ENCODE assay signal across 10 mouse cellular contexts in genomic region chr4:145233487-145234228, GRCm38 (mm10). TPM values are rescaled to one million over a fixed set of nuclear protein-coding genes. Genes with fewer than 3 reads are reported as not detected.
DNase-seq lines count a peak whose midpoint lies in the region; ATAC-seq lines count a peak whose summit lies in the region.
"Had no signal": no experiment of that assay in that cellular context is flagged by ENCODE, and none has a peak within 500 bp of the region (broad histone marks: within the 10 kb centered on the region; RNA-seq: fewer than 3 reads in every experiment).

No protein-coding gene starts in this region.

- no peaks in the 10 kb centered on the region for H3K27me3 ChIP-seq in heart, embryonic 10.5 days (ENCODE audit: insufficient read depth, poor library complexity, severe bottlenecking)
- no peaks in the 10 kb centered on the region for H3K27me3 ChIP-seq in heart, embryonic 14.5 days (ENCODE audit: control insufficient read depth, insufficient read depth, low read length)

- 55% methylated on average over 3 of the region's 3 CpGs for whole genome bisulfite sequencing in heart, embryonic 10.5 days
- 50% methylated on average over 3 of the region's 3 CpGs for WGBS in heart, embryonic 14.5 days

- no peak overlapping the region for H3K27ac ChIP-seq in heart, embryonic 10.5 days
- H3K27ac ChIP-seq in heart, embryonic 14.5 days (replicated peaks in 1 of 2; ENCODE audit: control insufficient read depth in 1 of 2, insufficient read depth in 1 of 2, low read depth in 2 of 2, low read length in 2 of 2), result peak overlapping the region; percentile 5 to 17; a peak in 1 of 4 replicates
- H3K27ac ChIP-seq: kidney, postnatal 0 days had no signal

- H3K9ac ChIP-seq in heart, embryonic 14.5 days (ENCODE audit: low read length), result no peak overlapping the region

- H3K4me2 ChIP-seq in heart, embryonic 14.5 days (ENCODE audit: low read length), result no peak overlapping the region

- H3K9me3 ChIP-seq in heart, embryonic 10.5 days, result no peaks in the 10 kb centered on the region
- H3K9me3 ChIP-seq in heart, embryonic 14.5 days (ENCODE audit: control insufficient read depth, low read length), result no peaks in the 10 kb centered on the region

- no peak overlapping the region for H3K4me3 ChIP-seq in heart, embryonic 10.5 days
- H3K4me3 ChIP-seq in heart, embryonic 14.5 days (ENCODE audit: control insufficient read depth in 1 of 2, insufficient read depth in 1 of 2, low read depth in 1 of 2, low read length in 2 of 2), result no peak overlapping the region

- peak; percentile 99 for DNase-seq in heart, adult 11 months
- no peak for DNase-seq in heart, embryonic 10.5 days (ENCODE audit: low spot score)
- DNase-seq in B cell, adult 2 months, result peak; percentile 63 to 71
- peak; percentile 36 for DNase-seq in lung, postnatal 14 days
- DNase-seq in cerebellum, postnatal 14 days, result no peak
- no peak for DNase-seq in thymus, postnatal 10 days (ENCODE audit: low spot score in 2 of 2)
- DNase-seq: adrenal gland, adult 8-10 months had no signal

- H3K36me3 ChIP-seq in heart, embryonic 10.5 days, result no peaks in the 10 kb centered on the region
- H3K36me3 ChIP-seq in heart, embryonic 14.5 days (ENCODE audit: control insufficient read depth, insufficient read depth, low read length), result no peaks in the 10 kb centered on the region

- ATAC-seq in heart, embryonic 14.5 days (ENCODE audit: insufficient number of reproducible peaks, insufficient read depth, low FRiP score, low read depth), result no peak
- no peak for ATAC-seq in CD4-positive, CD25-positive, alpha-beta regulatory T cell, adult 4 months

- H3K4me1 ChIP-seq in heart, embryonic 10.5 days, result peaks cover 13% of the 10 kb centered on the region; the same call in 1 of the 2 replicates
- H3K4me1 ChIP-seq in heart, embryonic 14.5 days (ENCODE audit: control insufficient read depth in 2 of 2, insufficient read depth in 2 of 2, low read length in 2 of 2), result peaks cover 8 to 12% of the 10 kb centered on the region in 2 experiments; a peak in 3 of 4 replicates

RNA-seq across cellular contexts. Expression of gene Tnfrsf1b, which starts 13.0 kb away (rescaled TPM):
- polyA plus RNA-seq in heart, embryonic 10.5 days (2016; fragmentation: Nextera tagmentation; extraction: Ambion mirVana), result 2.5 and 4.2 TPM in 2 replicates
- polyA plus RNA-seq in heart, embryonic 14.5 days (2014; fragmentation: Nextera tagmentation; extraction: Ambion mirVana), result 3.4 and 3.7 TPM in 2 replicates
- 100 to 1,000 TPM; 115 to 174 TPM for polyA plus RNA-seq in CD4-positive, CD25-positive, alpha-beta regulatory T cell, adult 4 months (2017; shearing (Covaris generic))

RNA-seq across cellular contexts. Expression of gene Vps13d, which starts 38.9 kb away (rescaled TPM):
- polyA plus RNA-seq in heart, embryonic 10.5 days (2016; fragmentation: Nextera tagmentation; extraction: Ambion mirVana), result 6.3 and 6.4 TPM in 2 replicates
- polyA plus RNA-seq in heart, embryonic 14.5 days (2014; fragmentation: Nextera tagmentation; extraction: Ambion mirVana), result 10.9 and 11.9 TPM in 2 replicates
- polyA plus RNA-seq in CD4-positive, CD25-positive, alpha-beta regulatory T cell, adult 4 months (2017; shearing (Covaris generic)), result 10 to 100 TPM; 19.0 to 20.6 TPM

Comparison
In these comparisons a context has a peak if more than half of its experiments do, and no peak if none do; other contexts are left out.
1. DNase-seq: peak in heart, adult 11 months (single experiment), B cell, adult 2 months (2 of 2) and lung, postnatal 14 days (single experiment); none in heart, embryonic 10.5 days (single experiment), cerebellum, postnatal 14 days (0 of 2) and thymus, postnatal 10 days (0 of 2).
2. RNA of gene Tnfrsf1b, which starts 13.0 kb away (polyA plus RNA-seq): 115 to 174 TPM in CD4-positive, CD25-positive, alpha-beta regulatory T cell, adult 4 months; 3.4 to 3.7 TPM in heart, embryonic 14.5 days and 2.5 to 4.2 TPM in heart, embryonic 10.5 days; every median in the first group is over 10 times any median in the second.